Mouse (Mus musculus): ENCODE data around the gene Msi1. TPM values are rescaled to one million over a fixed set of nuclear protein-coding genes. Genes with fewer than 3 reads are reported as not detected.

Gene Msi1
- not detected for polyA plus RNA-seq (2014; fragmentation: Illumina TruSeq; extraction: RNeasy Lipid Tissue Mini Kit (QIAGEN cat#74804); ENCODE audit: low read depth, low replicate concordance)

DNA sequence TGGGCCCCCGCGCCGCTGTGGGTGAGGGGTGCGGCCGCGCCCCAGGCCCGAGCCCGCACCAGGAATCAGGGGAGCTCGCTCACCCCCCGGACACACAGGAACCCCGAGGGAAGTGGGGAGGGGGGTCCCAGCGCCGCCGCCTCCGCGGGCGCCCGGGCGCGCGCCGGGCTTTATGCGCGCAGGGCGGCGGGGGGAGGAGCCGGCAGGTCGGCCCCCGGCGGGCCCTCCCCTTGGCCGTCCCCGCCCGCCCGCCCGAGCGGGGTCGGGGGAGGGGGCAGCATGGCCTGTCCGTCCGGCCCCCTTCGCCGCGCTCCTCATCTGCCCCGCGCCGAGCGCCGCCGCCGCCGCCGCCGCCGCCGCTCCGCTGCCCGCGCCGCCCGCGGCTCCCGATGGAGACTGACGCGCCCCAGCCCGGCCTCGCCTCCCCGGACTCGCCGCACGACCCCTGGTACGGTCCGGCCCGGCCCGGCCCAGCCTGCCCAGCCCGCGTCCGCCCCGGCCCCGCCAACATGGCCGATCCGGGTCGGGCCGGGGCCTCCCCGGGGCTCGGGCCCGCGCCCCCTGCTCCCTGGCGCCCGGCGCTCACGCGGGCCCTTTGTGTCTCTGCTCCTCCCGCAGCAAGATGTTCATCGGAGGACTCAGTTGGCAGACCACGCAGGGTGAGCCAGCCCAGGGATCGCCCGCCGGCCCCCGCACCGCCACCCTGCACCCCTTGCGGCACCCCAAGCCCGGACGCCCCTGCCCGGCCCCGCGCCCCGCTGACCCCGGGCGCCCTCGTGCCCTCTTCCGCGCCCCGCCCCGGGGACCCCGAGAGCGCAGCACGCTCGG lies at the start of gene Msi1:
Gene Msi1, plus strand, starts transcription at position 241 of the 828 bp plus-strand sequence.

DNA sequence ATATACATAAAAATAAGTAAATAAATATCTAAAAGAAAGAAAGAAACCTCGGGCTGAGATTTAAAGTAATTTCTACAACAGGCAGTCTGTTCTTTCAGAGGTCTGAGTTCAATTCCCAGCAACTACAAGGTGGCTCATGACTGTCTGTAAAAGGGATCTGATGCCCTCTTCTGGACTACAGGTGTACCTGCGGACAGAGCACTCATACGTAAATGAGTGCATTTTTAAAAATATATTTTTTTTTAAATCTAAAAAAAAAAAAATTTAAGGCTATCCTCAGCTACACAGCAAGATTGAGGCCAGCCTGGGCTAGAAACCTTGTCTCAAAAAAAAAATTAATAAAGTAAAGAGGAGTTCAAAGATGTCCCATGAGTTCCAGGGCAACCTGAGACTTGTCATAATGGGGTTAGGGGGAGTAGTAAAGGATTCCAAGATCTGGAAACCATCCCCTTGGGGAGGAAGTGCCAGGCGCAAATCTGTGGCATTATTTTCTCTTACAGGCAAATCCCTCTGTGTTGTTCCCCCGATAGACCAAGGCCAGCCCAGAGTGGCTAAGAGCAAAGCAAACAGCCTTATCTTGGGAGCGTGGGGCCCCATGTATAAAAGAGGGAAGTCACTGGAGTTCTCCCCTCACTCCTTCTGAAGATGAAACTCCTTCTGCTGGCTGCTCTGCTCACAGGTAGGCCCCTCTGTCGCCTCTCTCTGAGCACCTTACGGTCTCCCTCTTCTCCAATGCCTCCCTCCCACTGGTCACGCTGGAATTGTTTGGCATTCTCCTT lies 36.4 kb downstream of the Msi1 start, which contains the start of gene Pla2g1b:
Gene Pla2g1b, plus strand, starts transcription at position 621 of the 779 bp plus-strand sequence.

GRCm38 (mm10) chr5:115483947-115484920 lies 54.8 kb downstream of the Msi1 start, which contains the start of gene Sirt4:
Gene Sirt4, minus strand, starts transcription at chr5:115484725.

Other genes starting within 250 kb of the Msi1 start
- gene Cabp1, start 235.2 kb upstream of the Msi1 start, polyA plus RNA-seq (2014; fragmentation: Illumina TruSeq; extraction: RNeasy Lipid Tissue Mini Kit (QIAGEN cat#74804); ENCODE audit: low read depth, low replicate concordance), result 0.20 TPM
- 16.9 TPM for gene Pop5, start 193.8 kb upstream of the Msi1 start, polyA plus RNA-seq (2014; fragmentation: Illumina TruSeq; extraction: RNeasy Lipid Tissue Mini Kit (QIAGEN cat#74804); ENCODE audit: low read depth, low replicate concordance)
- gene Rnf10, start 156.7 kb upstream of the Msi1 start, polyA plus RNA-seq (2014; fragmentation: Illumina TruSeq; extraction: RNeasy Lipid Tissue Mini Kit (QIAGEN cat#74804); ENCODE audit: low read depth, low replicate concordance), result 22.2 TPM
- 13.8 TPM for gene Coq5, start 149.9 kb upstream of the Msi1 start, polyA plus RNA-seq (2014; fragmentation: Illumina TruSeq; extraction: RNeasy Lipid Tissue Mini Kit (QIAGEN cat#74804); ENCODE audit: low read depth, low replicate concordance)
- 435 TPM for gene Dynll1, start 128.6 kb upstream of the Msi1 start, polyA plus RNA-seq (2014; fragmentation: Illumina TruSeq; extraction: RNeasy Lipid Tissue Mini Kit (QIAGEN cat#74804); ENCODE audit: low read depth, low replicate concordance)
- 34.4 TPM for gene Srsf9, start 102.4 kb upstream of the Msi1 start, polyA plus RNA-seq (2014; fragmentation: Illumina TruSeq; extraction: RNeasy Lipid Tissue Mini Kit (QIAGEN cat#74804); ENCODE audit: low read depth, low replicate concordance)
- 52.5 TPM for gene Gatc, start 88.4 kb upstream of the Msi1 start, polyA plus RNA-seq (2014; fragmentation: Illumina TruSeq; extraction: RNeasy Lipid Tissue Mini Kit (QIAGEN cat#74804); ENCODE audit: low read depth, low replicate concordance)
- gene Triap1, start 88.4 kb upstream of the Msi1 start, polyA plus RNA-seq (2014; fragmentation: Illumina TruSeq; extraction: RNeasy Lipid Tissue Mini Kit (QIAGEN cat#74804); ENCODE audit: low read depth, low replicate concordance), result 10.1 TPM
- gene Cox6a1, start 80.6 kb upstream of the Msi1 start, polyA plus RNA-seq (2014; fragmentation: Illumina TruSeq; extraction: RNeasy Lipid Tissue Mini Kit (QIAGEN cat#74804); ENCODE audit: low read depth, low replicate concordance), result 120 TPM
- gene Pla2g1b, start 36.7 kb downstream of the Msi1 start, polyA plus RNA-seq (2014; fragmentation: Illumina TruSeq; extraction: RNeasy Lipid Tissue Mini Kit (QIAGEN cat#74804); ENCODE audit: low read depth, low replicate concordance), result not detected
- 8.0 TPM for gene Sirt4, start 55.1 kb downstream of the Msi1 start, polyA plus RNA-seq (2014; fragmentation: Illumina TruSeq; extraction: RNeasy Lipid Tissue Mini Kit (QIAGEN cat#74804); ENCODE audit: low read depth, low replicate concordance)
- 7.6 TPM for gene Pxn, start 77.1 kb downstream of the Msi1 start, polyA plus RNA-seq (2014; fragmentation: Illumina TruSeq; extraction: RNeasy Lipid Tissue Mini Kit (QIAGEN cat#74804); ENCODE audit: low read depth, low replicate concordance)
- 26.8 TPM for gene Rplp0, start 129.9 kb downstream of the Msi1 start, polyA plus RNA-seq (2014; fragmentation: Illumina TruSeq; extraction: RNeasy Lipid Tissue Mini Kit (QIAGEN cat#74804); ENCODE audit: low read depth, low replicate concordance)
- gene Gcn1l1, start 135.7 kb downstream of the Msi1 start, polyA plus RNA-seq (2014; fragmentation: Illumina TruSeq; extraction: RNeasy Lipid Tissue Mini Kit (QIAGEN cat#74804); ENCODE audit: low read depth, low replicate concordance), result 1.7 TPM
- gene Rab35, start 202.3 kb downstream of the Msi1 start, polyA plus RNA-seq (2014; fragmentation: Illumina TruSeq; extraction: RNeasy Lipid Tissue Mini Kit (QIAGEN cat#74804); ENCODE audit: low read depth, low replicate concordance), result 13.2 TPM

Data from kidney, adult 10 weeks (tissue).